Mouse (Mus musculus) lung, embryonic 14.5 days (tissue): ENCODE measurements around the gene Prkar2a. TPM values are rescaled to one million over a fixed set of nuclear protein-coding genes. Genes with fewer than 3 reads are reported as not detected.

Experiments
- ATAC-seq: fragments of 200-750 bp; cut with Nextera tagmentation; 2 replicates; pipeline ENCODE4 v1.8.0; 2017; ENCODE audit warnings: mild to moderate bottlenecking, moderate TSS enrichment, moderate library complexity; ENCODE audit not compliant: insufficient read depth
- DNase-seq: peaks from one replicate; pipeline ENCODE4 v3.0.0-alpha.2; 2015
- H3K27ac ChIP-seq: fragments of 300-500 bp; sonication (generic); 2 replicates; pipeline ENCODE4 v1.5.1; 2014; ENCODE audit warnings: low read depth, mild to moderate bottlenecking, moderate library complexity
- H3K27me3 ChIP-seq: fragments of 300-500 bp; sonication (generic); 2 replicates; pipeline ENCODE4 v1.6.1; 2014; ENCODE audit warnings: low read length, control low read depth; ENCODE audit not compliant: insufficient read depth
- H3K36me3 ChIP-seq: fragments of 300-500 bp; sonication (generic); 2 replicates; pipeline ENCODE4 v1.6.1; 2014; ENCODE audit warnings: control low read depth; ENCODE audit not compliant: insufficient read depth
- H3K4me1 ChIP-seq: fragments of 300-500 bp; sonication (generic); 2 replicates; pipeline ENCODE4 v1.6.1; 2014; ENCODE audit warnings: antibody characterized with exemption, control low read depth; ENCODE audit not compliant: insufficient read depth
- H3K4me2 ChIP-seq: fragments of 300-500 bp; sonication (generic); 2 replicates; pipeline ENCODE4 v1.6.1; 2014; ENCODE audit warnings: mild to moderate bottlenecking
- H3K4me3 ChIP-seq: fragments of 300-500 bp; sonication (generic); 2 replicates; pipeline ENCODE4 v1.5.1; 2014; ENCODE audit warnings: low read depth, low read length
- H3K9ac ChIP-seq: fragments of 300-500 bp; sonication (generic); 2 replicates; pipeline ENCODE4 v1.6.1; 2014
- H3K9me3 ChIP-seq: fragments of 300-500 bp; sonication (generic); 2 replicates; pipeline ENCODE4 v1.6.1; 2016; ENCODE audit warnings: low read depth, low read length, control low read depth
- CTCF ChIP-seq: IDR thresholded peaks from 2 replicates; pipeline ENCODE4 v1.5.1; 2016; ENCODE audit warnings: antibody characterized with exemption, low read depth
- WGBS: fragments of 180-500 bp; shearing (Covaris S2); extraction: QIAGEN DNeasy Blood & Tissue Kit; methylation state at CpG from one replicate; pipeline ENCODE4 v1.1.7; 2014; 5-methylcytosine and 5-hydroxymethylcytosine counted together
- polyA plus RNA-seq: library from polyadenylated mRNA; unstranded; fragments of >200 nt; fragmentation: Nextera tagmentation; extraction: Ambion mirVana; gene quantifications from 2 replicates; pipeline ENCODE4 v1.2.1, GENCODE M21; 2014

Gene Prkar2a
- polyA plus RNA-seq, 1 experiment from 2014 or later, result 38.1 TPM

DNA sequence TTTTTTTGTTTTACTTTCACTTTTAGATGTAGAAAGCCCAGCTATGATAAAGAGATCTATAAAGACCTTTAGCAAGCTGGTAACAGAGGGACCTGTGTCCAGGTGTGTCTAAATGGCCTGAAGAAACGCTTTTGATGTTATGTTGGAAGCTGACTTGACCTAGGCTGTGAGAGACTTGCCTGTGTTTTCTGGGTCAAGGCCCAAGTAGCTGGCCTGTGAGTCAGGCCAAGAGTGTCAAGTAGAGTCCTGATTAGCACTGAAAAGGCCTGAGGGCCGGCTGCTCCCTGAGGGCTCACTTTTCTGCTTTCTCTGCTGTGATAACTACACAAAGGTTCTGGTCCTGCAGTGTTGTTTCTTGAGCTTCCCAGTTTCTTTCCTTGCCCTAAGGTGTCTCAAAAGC is 1.4 kb upstream of the Prkar2a start:
- no peaks in the 10 kb centered on the region for H3K27me3 ChIP-seq

DNA sequence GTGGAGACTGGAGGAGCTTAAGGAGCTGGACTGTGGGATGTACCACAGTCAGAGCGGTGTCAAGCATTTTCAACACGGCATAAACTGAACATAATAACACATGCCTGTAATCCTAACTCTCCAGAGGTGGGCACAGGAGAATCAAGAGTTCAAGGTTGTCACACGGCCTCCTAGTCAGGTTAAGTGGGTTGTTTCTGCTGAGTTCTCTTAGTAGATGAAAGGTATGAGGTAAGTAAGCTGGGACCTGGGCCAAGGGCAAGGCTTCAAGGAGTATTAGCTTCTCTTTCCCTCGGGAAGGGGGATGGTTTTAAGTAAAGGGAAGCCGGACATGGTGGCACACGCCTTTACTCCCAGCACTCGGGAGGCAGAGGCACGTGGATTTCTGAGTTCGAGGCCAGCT is 663 bp upstream of the Prkar2a start:
- ATAC-seq, result no peak
- DNase-seq, result peak; percentile 61
- H3K4me3 ChIP-seq, result no peak overlapping the region
- H3K27ac ChIP-seq, result no peak overlapping the region
- H3K36me3 ChIP-seq, result 0 out of 2 replicates have a peak, but pooled peaks cover 3% of the 10 kb centered on the region
- no peak overlapping the region for H3K4me2 ChIP-seq
- H3K27me3 ChIP-seq, result no peaks in the 10 kb centered on the region
- H3K9me3 ChIP-seq, result no peaks in the 10 kb centered on the region
- TF ChIP-seq CTCF, result no peak
- 57% methylated on average over 9 of the region's 9 CpGs for WGBS
- H3K9ac ChIP-seq, result no peak overlapping the region
- H3K4me1 ChIP-seq, result no peaks in the 10 kb centered on the region; the same call in 1 of the 2 replicates

More for the DNA sequence above, 1.4 kb upstream of the Prkar2a start:
- Histone ChIP-seq H3K36me3 (peaks cover 6% of the 10 kb centered on the region; the same call in 1 of the 2 replicates), H3K27ac (no peak overlapping the region), H3K9ac (no peak overlapping the region), H3K9me3 (no peaks in the 10 kb centered on the region), H3K4me2 (no peak overlapping the region), H3K4me1 (no peaks in the 10 kb centered on the region; the same call in 1 of the 2 replicates), H3K4me3 (no peak overlapping the region)
- no peak for DNase-seq
- no peak for TF ChIP-seq CTCF
- WGBS, result 53% methylated on average over 2 of the region's 2 CpGs
- no peak for ATAC-seq

DNA sequence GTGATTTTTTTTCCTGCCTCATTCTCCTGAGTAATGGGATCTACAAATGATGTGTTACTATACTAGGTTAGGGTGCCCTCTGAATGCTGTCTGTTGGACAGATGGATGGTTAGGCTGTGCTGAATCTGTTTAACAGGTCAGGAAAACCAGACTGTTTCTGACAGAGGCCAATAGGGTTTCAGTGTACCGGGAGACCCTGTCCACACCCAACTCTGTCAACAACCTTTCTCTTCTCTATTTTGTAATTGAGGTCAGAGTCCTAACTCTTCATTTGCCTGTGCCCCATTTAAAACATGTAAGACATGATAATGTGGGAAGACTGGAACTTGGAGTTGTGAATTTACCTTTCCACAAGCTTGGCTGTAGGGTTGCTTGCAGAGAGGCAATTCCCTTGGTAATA is 879 bp downstream of the Prkar2a start:
- H3K4me1 ChIP-seq, result no peaks in the 10 kb centered on the region; the same call in 1 of the 2 replicates
- 0 out of 2 replicates have a peak, but pooled peaks cover under 1% of the 10 kb centered on the region for H3K36me3 ChIP-seq
- no peak overlapping the region for H3K4me3 ChIP-seq
- H3K9ac ChIP-seq, result no peak overlapping the region
- no peak overlapping the region for H3K4me2 ChIP-seq
- no peak for ATAC-seq
- no peak for TF ChIP-seq CTCF
- 83% methylated on average over 1 of the region's 1 CpGs for WGBS
- no peaks in the 10 kb centered on the region for H3K9me3 ChIP-seq
- no peak for DNase-seq
- no peak overlapping the region for H3K27ac ChIP-seq
- H3K27me3 ChIP-seq, result no peaks in the 10 kb centered on the region

DNA sequence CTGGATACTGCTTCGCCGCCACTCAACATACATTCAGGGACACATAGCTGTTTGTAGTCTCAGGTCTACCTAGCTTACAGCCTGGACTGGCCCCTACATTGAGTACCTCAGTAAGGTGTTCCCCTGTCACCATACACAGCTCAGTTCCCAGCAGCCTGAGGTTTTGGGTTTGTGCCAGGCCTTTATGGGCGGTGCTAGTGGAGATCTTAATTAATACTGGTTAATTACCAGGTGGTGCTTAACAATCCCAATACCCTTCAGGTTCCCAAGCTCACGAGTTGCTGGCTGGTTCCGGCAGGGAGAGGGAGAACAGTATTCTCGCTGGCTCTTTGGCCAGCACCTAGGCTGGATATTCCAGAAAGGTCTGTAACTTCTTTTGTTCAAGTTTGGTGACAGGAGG is 1.8 kb downstream of the Prkar2a start:
- ATAC-seq, result no peak
- Histone ChIP-seq H3K9me3 (no peaks in the 10 kb centered on the region), H3K36me3 (no peaks in the 10 kb centered on the region), H3K4me1 (no peaks in the 10 kb centered on the region; the same call in 1 of the 2 replicates), H3K27me3 (no peaks in the 10 kb centered on the region), H3K9ac (no peak overlapping the region), H3K4me3 (no peak overlapping the region), H3K27ac (no peak overlapping the region), H3K4me2 (no peak overlapping the region)
- DNase-seq, result no peak
- 89% methylated on average over 6 of the region's 6 CpGs for WGBS
- no peak for TF ChIP-seq CTCF

DNA sequence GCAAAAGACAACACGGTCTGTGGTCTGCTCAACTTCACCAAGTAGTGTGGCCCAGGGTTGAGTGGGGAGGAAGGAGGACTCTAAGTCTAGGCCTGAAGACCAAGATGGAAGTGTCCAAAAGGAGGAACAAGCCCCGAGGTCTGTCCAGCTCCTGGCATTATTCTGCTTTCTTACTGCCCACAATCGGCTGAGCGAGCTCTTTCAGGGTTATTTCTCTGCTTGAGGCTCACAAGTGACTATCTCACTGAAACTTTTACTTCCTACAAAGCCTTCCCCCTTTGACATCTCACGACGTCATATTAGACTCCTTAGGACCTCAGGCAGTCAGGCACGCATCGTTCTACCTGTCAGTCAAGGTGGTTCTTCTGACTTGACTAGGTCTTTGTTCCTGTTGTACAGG is 2.3 kb downstream of the Prkar2a start:
- ATAC-seq (no peak), DNase-seq (peak; percentile 20)
- TF ChIP-seq CTCF, result no peak
- Histone ChIP-seq H3K4me3 (peak overlapping the region; percentile 73), H3K9ac (peak overlapping the region; percentile 74), H3K4me2 (peak overlapping the region; percentile 92), H3K4me1 (no peaks in the 10 kb centered on the region; the same call in 1 of the 2 replicates), H3K27me3 (no peaks in the 10 kb centered on the region), H3K9me3 (no peaks in the 10 kb centered on the region), H3K36me3 (no peaks in the 10 kb centered on the region), H3K27ac (no peak overlapping the region)
- WGBS, result 63% methylated on average over 8 of the region's 8 CpGs

DNA sequence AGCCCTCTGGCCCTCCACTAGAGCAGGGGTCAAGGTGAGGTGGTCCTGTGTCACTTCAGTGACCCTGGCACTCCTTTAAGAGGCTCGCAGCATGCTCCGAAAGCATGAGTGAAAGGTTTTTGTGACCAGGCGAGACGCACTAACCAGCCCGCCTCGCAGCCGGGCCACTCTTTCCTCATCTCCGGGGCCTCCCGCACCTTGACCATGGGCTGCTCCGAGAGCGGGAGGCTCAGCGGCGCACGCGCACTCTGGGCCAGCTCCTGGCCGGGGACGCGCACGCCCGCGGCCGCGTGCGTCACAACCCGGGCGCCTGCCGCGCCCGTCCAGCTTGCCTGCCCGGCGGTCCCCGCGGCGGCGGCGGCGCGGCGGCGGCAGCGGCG is 2.7 kb downstream of the Prkar2a start:
- H3K4me1 ChIP-seq, result no peaks in the 10 kb centered on the region; the same call in 1 of the 2 replicates
- peak overlapping the region; percentile 73 for H3K4me3 ChIP-seq
- peak overlapping the region; percentile 70; the same call in 1 of the 2 replicates for H3K27ac ChIP-seq
- WGBS, result under 1% methylated on average over 42 of the region's 42 CpGs
- no peaks in the 10 kb centered on the region for H3K27me3 ChIP-seq
- H3K36me3 ChIP-seq, result no peaks in the 10 kb centered on the region
- peak overlapping the region; percentile 74 for H3K9ac ChIP-seq
- DNase-seq (peak; percentile 94), ATAC-seq (peak; percentile 88)
- no peaks in the 10 kb centered on the region for H3K9me3 ChIP-seq
- peak overlapping the region; percentile 92 for H3K4me2 ChIP-seq
- no peak for TF ChIP-seq CTCF

DNA sequence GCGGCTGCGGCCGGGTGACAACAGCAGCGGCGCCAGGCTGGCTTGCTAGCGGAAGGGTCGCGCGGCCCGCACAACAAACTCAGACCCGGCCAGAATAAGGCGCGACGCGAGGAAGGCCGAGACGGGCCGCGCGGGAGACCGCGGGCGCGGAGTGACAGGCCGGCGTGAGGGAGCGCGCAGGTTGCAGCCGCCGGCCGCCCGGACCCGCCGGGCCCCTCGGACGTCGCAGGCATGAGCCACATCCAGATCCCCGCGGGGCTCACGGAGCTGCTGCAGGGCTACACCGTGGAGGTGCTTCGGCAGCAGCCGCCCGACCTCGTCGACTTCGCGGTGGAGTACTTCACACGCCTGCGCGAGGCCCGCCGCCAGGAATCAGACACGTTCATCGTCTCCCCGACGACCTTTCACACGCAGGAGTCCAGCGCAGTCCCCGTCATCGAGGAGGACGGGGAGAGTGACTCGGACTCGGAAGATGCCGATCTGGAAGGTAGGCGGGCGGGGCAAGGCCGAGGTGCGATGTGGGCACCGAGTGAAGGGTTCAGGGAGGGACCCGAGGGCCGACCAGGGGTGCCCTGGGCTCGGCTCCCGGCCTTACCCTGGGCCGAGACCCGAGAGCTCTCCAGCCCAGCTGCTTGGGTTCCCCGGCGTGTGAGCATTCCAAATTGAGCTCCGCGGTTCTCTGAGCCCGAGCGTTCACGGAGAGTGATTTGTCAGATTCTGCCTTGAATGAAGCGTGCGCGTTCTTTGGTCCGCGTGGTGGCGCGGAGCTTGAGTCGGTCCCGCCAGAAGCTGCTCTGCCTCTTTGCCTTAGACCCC is 3.3 kb downstream of the Prkar2a start:
- H3K27me3 ChIP-seq, result no peaks in the 10 kb centered on the region
- no peaks in the 10 kb centered on the region for H3K36me3 ChIP-seq
- under 1% methylated on average over 92 of the region's 92 CpGs for WGBS
- DNase-seq (peak; percentile 86), ATAC-seq (peak; percentile 67)
- H3K9me3 ChIP-seq, result no peaks in the 10 kb centered on the region
- H3K4me1 ChIP-seq, result no peaks in the 10 kb centered on the region; the same call in 1 of the 2 replicates
- TF ChIP-seq CTCF, result peak; percentile 27; the same call in 1 of the 2 replicates
- H3K4me3 ChIP-seq, result peak overlapping the region; percentile 73
- peak overlapping the region; percentile 70 for H3K27ac ChIP-seq
- H3K9ac ChIP-seq, result peak overlapping the region; percentile 74
- H3K4me2 ChIP-seq, result peak overlapping the region; percentile 92
